In genomic region chr16:91358555-91358954, GRCm38 (mm10) we compare ENCODE assay signal across 10 mouse cellular contexts. TPM values are rescaled to one million over a fixed set of nuclear protein-coding genes. Genes with fewer than 3 reads are reported as not detected.
DNase-seq lines count a peak whose midpoint lies in the region; ATAC-seq lines count a peak whose summit lies in the region.
"Had no signal": no experiment of that assay in that cellular context is flagged by ENCODE, and none has a peak within 500 bp of the region (broad histone marks: within the 10 kb centered on the region; RNA-seq: fewer than 3 reads in every experiment).

No protein-coding gene starts in this region.

- peak; percentile 75 for ATAC-seq in inflammation-experienced regulatory T-cells, adult 6 months

- DNase-seq in adrenal gland, adult (ENCODE audit: inconsistent age in 2 of 2, low spot score in 1 of 2) = peak; percentile 54 to 93
- no peak for DNase-seq in adrenal gland, postnatal 25 days
- DNase-seq in right cerebral cortex, adult 2 months (ENCODE audit: low spot score in 2 of 2) = peak; percentile 37 to 70
- no peak for DNase-seq in right cerebral cortex, postnatal 36 days (ENCODE audit: low spot score in 2 of 2)
- peak; percentile 82 for DNase-seq in embryo, embryonic 10 days (ENCODE audit: low spot score)
- peak; percentile 88 for DNase-seq in lung, postnatal 36 days
- DNase-seq in spleen, postnatal 36 days (ENCODE audit: low spot score in 2 of 2) = peak; percentile 54 to 72

RNA-seq across cellular contexts. Expression of gene Ifnar2, which starts 14.0 kb away (rescaled TPM):
- 101 and 110 TPM in 2 replicates for total RNA-seq in adrenal gland, postnatal 25 days (2021)
- polyA plus RNA-seq in inflammation-experienced regulatory T-cells, adult 6 months (2017; shearing (Covaris generic)) = 10 to 100 TPM; 44.5 to 50.8 (median 46.5) TPM

RNA-seq across cellular contexts. Expression of gene Gm21970, which starts 33.0 kb away (rescaled TPM):
- total RNA-seq in adrenal gland, postnatal 25 days (2021) = not detected in 2 replicates
- polyA plus RNA-seq in inflammation-experienced regulatory T-cells, adult 6 months (2017; shearing (Covaris generic)) = 1 to 10 TPM in 1 of 3 experiments, not detected in 2; 2.6 TPM
- polyA plus RNA-seq: gonadal fat pad, adult 2 months; myocyte had no signal

RNA-seq across cellular contexts. Expression of gene Il10rb, which starts 47.4 kb away (rescaled TPM):
- 281 and 313 TPM in 2 replicates for total RNA-seq in adrenal gland, postnatal 25 days (2021)
- polyA plus RNA-seq in inflammation-experienced regulatory T-cells, adult 6 months (2017; shearing (Covaris generic)) = 100 to 1,000 TPM in 2 of 3 experiments, 10 to 100 TPM in 1; 95.7 to 124 (median 113) TPM

Comparison
In these comparisons a context has a peak if more than half of its experiments do, and no peak if none do; other contexts are left out.
1. DNase-seq: peak in adrenal gland, adult (2 of 2), right cerebral cortex, adult 2 months (2 of 2), embryo, embryonic 10 days (single experiment), lung, postnatal 36 days (single experiment) and spleen, postnatal 36 days (2 of 2); none in adrenal gland, postnatal 25 days (single experiment) and right cerebral cortex, postnatal 36 days (0 of 2).